Mouse (Mus musculus) G1E (cell line): ENCODE data around the gene Fbxo36. TPM values are rescaled to one million over a fixed set of nuclear protein-coding genes. Genes with fewer than 3 reads are reported as not detected.

Experiments
- ATAC-seq: 2 replicates; pipeline ENCODE4 v1.8.0; 2016; ENCODE audit warnings: mild to moderate bottlenecking; ENCODE audit not compliant: insufficient number of reproducible peaks, poor library complexity, low FRiP score, severe bottlenecking; ENCODE audit errors: extremely low read depth
- DNase-seq: peaks from one replicate; pipeline ENCODE4 v3.0.0; 2012; ENCODE audit warnings: low spot score
- H3K27me3 ChIP-seq: 2 replicates; pipeline ENCODE4 v1.6.1; 2012; ENCODE audit warnings: mild to moderate bottlenecking, low read length, inconsistent platforms; ENCODE audit not compliant: insufficient read depth
- H3K36me3 ChIP-seq: replicated peaks from 2 replicates; pipeline ENCODE3; 2012; ENCODE audit warnings: mild to moderate bottlenecking, inconsistent platforms
- H3K4me1 ChIP-seq: 2 replicates; pipeline ENCODE4 v1.6.1; 2012; ENCODE audit warnings: low read depth, low read length, inconsistent platforms, mixed read lengths; ENCODE audit not compliant: insufficient read depth
- H3K4me3 ChIP-seq: 2 replicates; pipeline ENCODE4 v1.5.1; 2012; ENCODE audit warnings: low read depth, mild to moderate bottlenecking, inconsistent platforms, low read length, moderate library complexity, mixed read lengths
- H3K9me3 ChIP-seq: replicated peaks from 2 replicates; pipeline ENCODE4 v1.6.1; 2012; ENCODE audit warnings: inconsistent platforms
- CTCF ChIP-seq: IDR thresholded peaks from 2 replicates; pipeline ENCODE4 v1.5.1; 2012; ENCODE audit warnings: low read depth, low read length, inconsistent platforms, mixed read lengths
- GATA1 ChIP-seq: IDR thresholded peaks from 2 replicates; pipeline ENCODE4 v1.6.1; 2012; ENCODE audit warnings: borderline replicate concordance, low read length, inconsistent platforms, mixed read lengths
- GATA2 ChIP-seq: IDR thresholded peaks from 2 replicates; pipeline ENCODE4 v1.6.1; 2012; ENCODE audit warnings: low read depth, low read length, inconsistent platforms, borderline replicate concordance
- POLR2AphosphoS5 ChIP-seq: IDR thresholded peaks from 2 replicates; pipeline ENCODE4 v1.6.1; 2012; ENCODE audit warnings: low read depth, low read length, inconsistent platforms; ENCODE audit not compliant: insufficient replicate concordance
- TAL1 ChIP-seq: conservative IDR thresholded peaks from 2 replicates; pipeline ENCODE4 v1.6.1; 2012; ENCODE audit warnings: low read depth, low read length, inconsistent platforms, mixed read lengths
- polyA plus RNA-seq: library from polyadenylated mRNA; stranded (reverse); fragments of >175 nt; gene quantifications from 2 replicates; pipeline ENCODE4 v1.2.3, GENCODE M21; 2012
- total RNA-seq, 2 experiments: library from RNA; stranded (forward) in 1 of 2; stranded (reverse) in 1 of 2; fragments of 200-1000 nt in 1 of 2; fragments of >200 nt in 1 of 2; fragmentation: Nextera tagmentation in 1 of 2; gene quantifications; 2 replicates each; pipeline ENCODE4 v1.2.3; 2014 to 2017

Gene Fbxo36
- total RNA-seq (2014; fragmentation: Nextera tagmentation) (28.0 and 44.0 TPM in 2 replicates), total RNA-seq (2017) (8.8 and 10.9 TPM in 2 replicates), polyA plus RNA-seq (2.1 and 3.8 TPM in 2 replicates)

- Histone ChIP-seq H3K27me3 (no peaks in the 10 kb centered on the region), H3K9me3 (no peaks in the 10 kb centered on the region), H3K4me3 (peak within 1 kb of the TSS; percentile 85), H3K4me1 (peaks cover 32% of the 10 kb centered on the region), H3K36me3 (peaks cover 17% of the 10 kb centered on the region)
- DNase-seq, result peak; percentile 79
- TF ChIP-seq TAL1 (no peak), CTCF (no peak), GATA1 (no peak), POLR2AphosphoS5 (no peak), GATA2 (no peak)
- ATAC-seq, result peak; percentile 65
Observed at GRCm38 (mm10) chr1:84839309-84840017, at the start of gene Fbxo36. TSS of gene Fbxo36 (plus strand) at chr1:84839841.

- ATAC-seq (0 out of 2 replicates have a peak, but pooled peaks have one; percentile 15), DNase-seq (no peak)
- Histone ChIP-seq H3K4me1 (peaks cover 26% of the 10 kb centered on the region), H3K4me3 (no peak overlapping the region), H3K27me3 (no peaks in the 10 kb centered on the region), H3K9me3 (no peaks in the 10 kb centered on the region), H3K36me3 (peaks cover 80% of the 10 kb centered on the region)
- TF ChIP-seq GATA1 (no peak), TAL1 (0 out of 2 replicates have a peak, but pooled peaks have one; percentile 31), CTCF (no peak), POLR2AphosphoS5 (no peak)
Observed at GRCm38 (mm10) chr1:84791393-84791792, 48.2 kb upstream of the Fbxo36 start.

GRCm38 (mm10) chr1:84795335-84795734 is 44.3 kb upstream of the Fbxo36 start:
- no peak for TF ChIP-seq TAL1
- no peak for TF ChIP-seq GATA1
- no peak for TF ChIP-seq GATA2
- TF ChIP-seq POLR2AphosphoS5, result no peak
- TF ChIP-seq CTCF, result no peak
- Histone ChIP-seq H3K4me3 (no peak overlapping the region), H3K27me3 (no peaks in the 10 kb centered on the region), H3K36me3 (peaks cover 68% of the 10 kb centered on the region), H3K9me3 (no peaks in the 10 kb centered on the region), H3K4me1 (peaks cover 31% of the 10 kb centered on the region)
- DNase-seq (no peak), ATAC-seq (no peak)

DNA sequence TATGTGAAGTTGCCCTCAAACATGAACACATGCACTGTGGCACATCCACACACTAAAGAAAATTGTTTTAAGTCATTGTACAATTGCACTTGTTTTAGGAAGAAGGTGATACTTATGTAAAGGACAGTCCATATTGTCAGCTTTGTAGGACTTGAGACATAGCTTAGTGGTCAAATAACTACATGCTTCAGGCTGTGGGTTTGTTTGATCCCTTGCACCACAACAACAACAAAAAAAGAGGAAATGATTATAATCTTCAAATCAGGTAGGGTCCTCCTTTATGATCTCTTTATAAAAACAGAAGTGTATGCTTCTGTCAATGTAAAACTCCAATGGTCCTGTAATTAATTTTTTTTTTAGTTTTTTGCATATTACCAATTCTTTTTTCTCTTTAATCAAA is 40.5 kb upstream of the Fbxo36 start:
- DNase-seq (no peak), ATAC-seq (no peak)
- no peak for TF ChIP-seq GATA1
- peaks cover 44% of the 10 kb centered on the region for H3K36me3 ChIP-seq
- H3K4me3 ChIP-seq, result no peak overlapping the region
- H3K27me3 ChIP-seq, result no peaks in the 10 kb centered on the region
- H3K4me1 ChIP-seq, result peaks cover 19% of the 10 kb centered on the region
- no peaks in the 10 kb centered on the region for H3K9me3 ChIP-seq

DNA sequence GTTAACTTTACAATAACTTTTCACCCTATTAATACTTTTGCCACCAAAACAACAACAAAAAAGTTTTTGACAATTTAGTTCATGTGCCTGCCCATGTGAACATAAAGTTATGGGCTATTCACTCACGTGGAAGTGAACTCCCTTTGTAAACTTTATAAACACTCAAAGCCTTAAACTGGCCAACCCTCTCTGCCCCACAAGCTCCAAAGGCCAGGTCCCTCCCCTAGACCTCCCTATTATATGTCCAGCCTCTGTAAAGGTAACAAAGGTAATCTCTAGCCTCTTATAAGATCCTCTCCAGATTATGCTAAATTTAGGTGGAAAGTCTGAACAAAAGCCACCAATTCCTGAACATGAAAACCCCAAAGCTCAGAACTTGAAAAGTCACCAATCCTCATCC is 35.9 kb upstream of the Fbxo36 start:
- Histone ChIP-seq H3K9me3 (no peaks in the 10 kb centered on the region), H3K4me1 (peaks cover 20% of the 10 kb centered on the region), H3K27me3 (no peaks in the 10 kb centered on the region), H3K36me3 (peaks cover 34% of the 10 kb centered on the region), H3K4me3 (no peak overlapping the region)
- DNase-seq, result no peak
- no peak for ATAC-seq
- TF ChIP-seq GATA2 (no peak), GATA1 (no peak), TAL1 (no peak), CTCF (no peak), POLR2AphosphoS5 (no peak)

GRCm38 (mm10) chr1:84817596-84817995 is 22.0 kb upstream of the Fbxo36 start:
- no peak overlapping the region for H3K4me3 ChIP-seq
- DNase-seq, result no peak
- no peaks in the 10 kb centered on the region for H3K9me3 ChIP-seq
- no peaks in the 10 kb centered on the region for H3K27me3 ChIP-seq
- ATAC-seq, result no peak
- peaks cover 27% of the 10 kb centered on the region for H3K4me1 ChIP-seq
- TF ChIP-seq GATA1, result no peak
- no peak for TF ChIP-seq GATA2
- no peak for TF ChIP-seq TAL1
- TF ChIP-seq POLR2AphosphoS5, result no peak
- no peak for TF ChIP-seq CTCF
- H3K36me3 ChIP-seq, result peaks cover 69% of the 10 kb centered on the region
